Mouse (Mus musculus): ENCODE results near the gene BC037034. TPM values are rescaled to one million over a fixed set of nuclear protein-coding genes. Genes with fewer than 3 reads are reported as not detected.

BC037034 gene
- total RNA-seq, 2 experiments from 2014 or later = 68.1 to 77.0 TPM

- H3K27ac ChIP-seq = no peak overlapping the region
- no peak for TF ChIP-seq CTCF (conservative IDR thresholded peaks at IDR 0.05)
- no peak overlapping the region; the same call in 1 of the 2 replicates for H3K4me3 ChIP-seq
- DNase-seq (ENCODE audit: low spot score in 2 of 2) = no peak
Observed at GRCm38 (mm10) chr5:138275216-138276050, 11.6 kb upstream of the BC037034 start.

GRCm38 (mm10) chr5:138274186-138274585 is 10.4 kb upstream of the BC037034 start:
- H3K27ac ChIP-seq = no peak overlapping the region
- TF ChIP-seq CTCF (conservative IDR thresholded peaks at IDR 0.05) = no peak
- DNase-seq (ENCODE audit: low spot score in 2 of 2) = no peak
- no peak overlapping the region for H3K4me3 ChIP-seq

GRCm38 (mm10) chr5:138272409-138272923 is 8.6 kb upstream of the BC037034 start, which contains the start of gene Gal3st4:
Gene Gal3st4 (minus strand): TSS chr5:138272840.
- Histone ChIP-seq H3K4me3 (peak within 1 kb of the TSS; percentile 35), H3K27ac (peak within 1 kb of the TSS; percentile 75; the same call in 1 of the 2 replicates)
- DNase-seq (ENCODE audit: low spot score in 2 of 2) = no peak
- no peak for TF ChIP-seq CTCF (conservative IDR thresholded peaks at IDR 0.05)

GRCm38 (mm10) chr5:138271232-138271631 is 7.4 kb upstream of the BC037034 start:
- Histone ChIP-seq H3K4me3 (no peak overlapping the region), H3K27ac (peak overlapping the region; percentile 14; the same call in 1 of the 2 replicates)
- no peak for DNase-seq (ENCODE audit: low spot score in 2 of 2)
- TF ChIP-seq CTCF (conservative IDR thresholded peaks at IDR 0.05) = no peak

- Histone ChIP-seq H3K4me3 (no peak overlapping the region), H3K27ac (no peak overlapping the region)
- TF ChIP-seq CTCF (conservative IDR thresholded peaks at IDR 0.05) = no peak
- DNase-seq (ENCODE audit: low spot score in 2 of 2) = no peak
Observed at GRCm38 (mm10) chr5:138268980-138269379, 5.1 kb upstream of the BC037034 start.

GRCm38 (mm10) chr5:138267114-138267513 is 3.3 kb upstream of the BC037034 start:
- no peak overlapping the region for H3K27ac ChIP-seq
- no peak for DNase-seq (ENCODE audit: low spot score in 2 of 2)
- no peak overlapping the region for H3K4me3 ChIP-seq
- no peak for TF ChIP-seq CTCF (conservative IDR thresholded peaks at IDR 0.05)

- DNase-seq (ENCODE audit: low spot score in 2 of 2) = no peak
- TF ChIP-seq CTCF (conservative IDR thresholded peaks at IDR 0.05) = no peak
- no peak overlapping the region for H3K4me3 ChIP-seq
- no peak overlapping the region for H3K27ac ChIP-seq
Observed at GRCm38 (mm10) chr5:138265712-138266111, 1.9 kb upstream of the BC037034 start.

- H3K4me3 ChIP-seq = peak overlapping the region; percentile 78
- no peak for DNase-seq (ENCODE audit: low spot score in 2 of 2)
- H3K27ac ChIP-seq = peak overlapping the region; percentile 93
- TF ChIP-seq CTCF (conservative IDR thresholded peaks at IDR 0.05) = no peak
Observed at GRCm38 (mm10) chr5:138264207-138264578, 360 bp upstream of the BC037034 start.

- 0 out of 2 replicates have a peak, but pooled peaks have one; percentile 3 for TF ChIP-seq CTCF (conservative IDR thresholded peaks at IDR 0.05)
- Histone ChIP-seq H3K4me3 (peak overlapping the region; percentile 78), H3K27ac (peak overlapping the region; percentile 93)
- DNase-seq (ENCODE audit: low spot score in 2 of 2) = no peak
Observed at GRCm38 (mm10) chr5:138262582-138263240, 1.1 kb downstream of the BC037034 start.

- no peak for TF ChIP-seq CTCF (conservative IDR thresholded peaks at IDR 0.05)
- no peak for DNase-seq (ENCODE audit: low spot score in 2 of 2)
- Histone ChIP-seq H3K27ac (peak overlapping the region; percentile 93), H3K4me3 (no peak overlapping the region)
Observed at GRCm38 (mm10) chr5:138262001-138262400, 1.8 kb downstream of the BC037034 start.

GRCm38 (mm10) chr5:138260834-138261233 is 3.0 kb downstream of the BC037034 start:
- Histone ChIP-seq H3K27ac (no peak overlapping the region), H3K4me3 (no peak overlapping the region)
- DNase-seq (ENCODE audit: low spot score in 2 of 2) = no peak
- no peak for TF ChIP-seq CTCF (conservative IDR thresholded peaks at IDR 0.05)

- H3K27ac ChIP-seq = no peak overlapping the region
- no peak overlapping the region for H3K4me3 ChIP-seq
- TF ChIP-seq CTCF (conservative IDR thresholded peaks at IDR 0.05) = no peak
- DNase-seq (ENCODE audit: low spot score in 2 of 2) = no peak
Observed at GRCm38 (mm10) chr5:138260051-138260450, 3.8 kb downstream of the BC037034 start.

- TF ChIP-seq CTCF (conservative IDR thresholded peaks at IDR 0.05) = no peak
- DNase-seq (ENCODE audit: low spot score in 2 of 2) = no peak
- no peak overlapping the region for H3K27ac ChIP-seq
- H3K4me3 ChIP-seq = no peak overlapping the region
Observed at GRCm38 (mm10) chr5:138258993-138259392, 4.8 kb downstream of the BC037034 start.
